Mouse (Mus musculus) neural tube, embryonic 14.5 days (tissue): ENCODE results near the gene Rev3l. TPM values are rescaled to one million over a fixed set of nuclear protein-coding genes. Genes with fewer than 3 reads are reported as not detected.

ENCODE experiments used
- ATAC-seq: fragments of 200-750 bp; cut with Nextera tagmentation; 2 replicates; pipeline ENCODE4 v1.8.0; 2017; ENCODE audit warnings: low read depth, mild to moderate bottlenecking, moderate TSS enrichment, moderate library complexity
- H3K27ac ChIP-seq: fragments of 300-500 bp; sonication (generic); 2 replicates; pipeline ENCODE4 v1.5.1; 2014; ENCODE audit warnings: low read depth, mild to moderate bottlenecking, control low read depth, low read length, moderate library complexity, mixed read lengths
- H3K27me3 ChIP-seq: fragments of 300-500 bp; sonication (generic); 2 replicates; pipeline ENCODE4 v1.6.1; 2014; ENCODE audit warnings: low read length; ENCODE audit not compliant: control insufficient read depth, insufficient read depth
- H3K36me3 ChIP-seq: fragments of 300-500 bp; sonication (generic); 2 replicates; pipeline ENCODE4 v1.6.1; 2014; ENCODE audit warnings: low read length, mixed read lengths; ENCODE audit not compliant: control insufficient read depth, insufficient read depth
- H3K4me1 ChIP-seq: fragments of 300-500 bp; sonication (generic); 2 replicates; pipeline ENCODE4 v1.6.1; 2014; ENCODE audit warnings: low read length; ENCODE audit not compliant: control insufficient read depth, insufficient read depth
- H3K4me2 ChIP-seq: fragments of 300-500 bp; sonication (generic); 2 replicates; pipeline ENCODE4 v1.6.1; 2014; ENCODE audit warnings: mild to moderate bottlenecking, low read depth, low read length, control low read depth
- H3K4me3 ChIP-seq: fragments of 300-500 bp; sonication (generic); 2 replicates; pipeline ENCODE4 v1.5.1; 2014; ENCODE audit warnings: low read depth, low read length, control low read depth, mixed read lengths
- H3K9ac ChIP-seq: fragments of 300-500 bp; sonication (generic); replicated peaks from 2 replicates; pipeline ENCODE4 v1.6.1; 2014; ENCODE audit warnings: low read depth, mild to moderate bottlenecking, control low read depth, low read length, mixed read lengths
- H3K9me3 ChIP-seq: fragments of 300-500 bp; sonication (generic); 2 replicates; pipeline ENCODE4 v1.6.1; 2016; ENCODE audit warnings: low read length; ENCODE audit not compliant: control insufficient read depth
- WGBS: fragments of 180-500 bp; shearing (Covaris S2); extraction: QIAGEN DNeasy Blood & Tissue Kit; methylation state at CpG from one replicate; pipeline ENCODE4 v1.1.7; 2014; 5-methylcytosine and 5-hydroxymethylcytosine counted together
- polyA plus RNA-seq: library from polyadenylated mRNA; unstranded; fragments of >200 nt; fragmentation: Nextera tagmentation; extraction: Ambion mirVana; gene quantifications from 2 replicates; pipeline ENCODE4 v1.2.1, GENCODE M21; 2014

The Rev3l gene
- polyA plus RNA-seq, 1 experiment from 2014 or later, result 77.3 TPM

DNA sequence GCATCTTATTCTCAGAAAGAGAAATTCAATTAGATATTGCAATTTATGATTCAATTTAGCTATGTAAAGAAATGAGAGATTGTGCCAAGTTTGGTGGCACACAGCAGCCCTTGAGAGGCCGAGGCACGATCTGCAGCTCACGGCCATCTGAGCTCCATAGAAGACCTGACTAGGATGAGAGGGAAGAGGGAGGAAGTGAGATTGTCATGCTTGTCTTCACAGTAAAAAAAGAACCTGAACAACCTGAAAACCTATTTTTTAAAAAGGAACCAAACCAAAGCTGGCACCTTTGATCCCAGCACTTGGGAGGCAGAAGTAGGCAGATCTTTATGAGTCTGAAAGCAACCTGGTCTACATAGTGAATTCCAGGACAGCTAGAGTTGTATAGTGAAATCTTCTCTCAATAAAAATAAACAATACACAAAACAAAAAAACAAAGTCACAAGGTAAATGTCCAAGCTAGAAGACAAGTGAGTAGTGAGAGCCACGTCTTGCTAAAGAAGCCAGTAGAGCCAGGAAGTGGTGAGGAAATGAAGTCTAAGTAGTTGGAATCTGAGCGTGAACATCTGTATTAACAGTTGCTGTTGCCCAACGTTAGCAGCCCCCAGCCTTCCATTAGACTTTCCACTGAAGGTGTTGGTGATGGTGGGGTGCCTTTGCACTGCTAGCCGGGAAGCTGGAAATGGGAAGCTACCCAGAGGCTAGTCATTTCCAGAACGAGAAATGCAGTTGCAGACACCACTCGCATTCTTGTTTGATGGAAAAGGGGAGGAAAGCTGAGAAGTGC is 42.2 kb downstream of the Rev3l start:
- H3K9me3 ChIP-seq, result no peaks in the 10 kb centered on the region
- H3K27me3 ChIP-seq, result no peaks in the 10 kb centered on the region
- no peak overlapping the region for H3K4me2 ChIP-seq
- no peak overlapping the region for H3K27ac ChIP-seq
- ATAC-seq, result no peak
- H3K36me3 ChIP-seq, result no peaks in the 10 kb centered on the region
- no peaks in the 10 kb centered on the region for H3K4me1 ChIP-seq
- H3K9ac ChIP-seq, result no peak overlapping the region
- H3K4me3 ChIP-seq, result no peak overlapping the region
- 89% methylated on average over 9 of the region's 9 CpGs for WGBS

DNA sequence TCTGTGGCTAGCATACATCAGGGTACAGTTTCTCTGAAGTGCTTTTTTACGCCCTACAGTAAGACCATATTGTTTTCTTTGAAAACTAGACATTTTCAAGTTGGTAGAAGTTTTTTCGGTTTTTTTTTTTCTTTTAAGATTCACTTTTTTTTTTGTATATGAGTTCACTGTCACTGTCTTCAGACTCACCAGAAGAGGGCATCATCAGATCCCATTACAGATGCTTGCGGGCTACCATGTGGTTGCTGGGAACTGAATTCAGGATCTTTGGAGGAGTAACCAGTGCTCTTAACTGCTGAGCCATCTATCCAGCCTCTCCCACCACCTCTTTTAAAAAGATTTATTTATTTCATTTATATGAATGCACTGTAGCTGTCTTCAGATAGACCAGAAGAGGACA is 45.0 kb downstream of the Rev3l start:
- Histone ChIP-seq H3K9me3 (no peaks in the 10 kb centered on the region), H3K36me3 (no peaks in the 10 kb centered on the region), H3K27ac (no peak overlapping the region), H3K4me1 (no peaks in the 10 kb centered on the region; the same call in 1 of the 2 replicates), H3K4me2 (no peak overlapping the region), H3K4me3 (no peak overlapping the region), H3K27me3 (no peaks in the 10 kb centered on the region), H3K9ac (no peak overlapping the region)
- ATAC-seq, result no peak
- 90% methylated on average over 3 of the region's 3 CpGs for WGBS

DNA sequence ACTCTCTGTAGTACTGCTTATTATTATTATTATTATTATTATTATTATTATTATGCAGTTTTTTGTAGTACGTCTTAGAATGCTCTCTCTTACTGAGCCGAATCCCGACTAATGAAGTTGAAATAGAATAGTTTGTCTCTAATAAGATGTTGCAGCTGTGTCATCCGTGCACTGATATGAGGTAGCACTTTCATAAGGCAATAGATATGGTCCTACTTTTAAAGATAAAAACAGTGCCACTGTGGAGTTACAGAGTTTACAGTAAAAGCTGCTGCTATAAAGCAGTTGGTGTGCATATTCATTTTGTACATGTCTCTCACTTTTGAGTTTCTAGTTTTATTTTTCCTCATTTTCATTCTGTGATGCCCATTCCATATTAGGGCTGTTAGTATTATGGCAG is 46.4 kb downstream of the Rev3l start:
- 94% methylated on average over 4 of the region's 4 CpGs for WGBS
- no peaks in the 10 kb centered on the region; the same call in 1 of the 2 replicates for H3K4me1 ChIP-seq
- no peak overlapping the region for H3K27ac ChIP-seq
- H3K36me3 ChIP-seq, result no peaks in the 10 kb centered on the region
- H3K9ac ChIP-seq, result no peak overlapping the region
- H3K9me3 ChIP-seq, result no peaks in the 10 kb centered on the region
- H3K27me3 ChIP-seq, result no peaks in the 10 kb centered on the region
- ATAC-seq, result no peak
- no peak overlapping the region for H3K4me2 ChIP-seq
- H3K4me3 ChIP-seq, result no peak overlapping the region

DNA sequence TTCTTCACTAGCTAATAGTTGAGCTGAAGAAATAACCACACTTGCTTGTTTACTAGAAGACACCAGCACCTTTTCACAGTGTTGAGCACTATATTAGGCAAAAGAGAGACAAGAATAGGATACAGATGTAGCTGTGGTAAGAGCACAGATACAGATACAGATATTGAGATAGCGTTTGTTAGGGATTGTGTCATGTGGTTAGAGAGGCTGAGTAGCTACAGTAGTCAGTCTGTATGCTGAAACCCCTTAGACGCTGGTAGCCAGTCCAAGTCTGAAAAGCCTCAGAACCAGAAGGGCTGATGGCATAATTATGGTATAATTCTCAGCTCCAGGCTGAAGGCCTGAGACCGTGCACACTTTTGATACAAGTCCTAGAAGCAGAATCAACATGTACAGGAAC is 53.3 kb downstream of the Rev3l start:
- H3K9ac ChIP-seq, result no peak overlapping the region
- no peaks in the 10 kb centered on the region for H3K9me3 ChIP-seq
- H3K4me2 ChIP-seq, result no peak overlapping the region
- WGBS, result 92% methylated on average over 3 of the region's 3 CpGs
- no peaks in the 10 kb centered on the region for H3K27me3 ChIP-seq
- H3K27ac ChIP-seq, result no peak overlapping the region
- no peaks in the 10 kb centered on the region for H3K36me3 ChIP-seq
- no peaks in the 10 kb centered on the region; the same call in 1 of the 2 replicates for H3K4me1 ChIP-seq
- H3K4me3 ChIP-seq, result no peak overlapping the region
- ATAC-seq, result no peak

DNA sequence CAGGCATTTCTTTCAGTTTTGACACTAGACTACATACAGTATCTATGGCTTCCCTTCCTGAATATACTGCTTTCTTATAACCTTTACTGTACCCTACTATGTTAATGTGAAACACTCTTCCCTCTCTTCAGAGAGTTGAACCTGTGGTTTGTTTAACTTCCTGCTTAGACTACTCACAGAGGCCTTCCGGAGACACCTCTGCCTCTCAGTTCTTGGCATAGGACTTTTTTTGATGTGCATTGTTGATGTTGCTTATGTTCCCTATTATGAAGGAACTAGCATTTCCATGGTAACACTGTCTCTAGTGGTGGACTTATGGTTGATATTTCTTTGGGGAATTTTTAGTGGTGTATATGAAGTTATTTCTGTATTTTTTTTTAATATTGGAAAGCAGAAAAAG is 61.4 kb downstream of the Rev3l start:
- no peak for ATAC-seq
- no peak overlapping the region for H3K4me3 ChIP-seq
- H3K4me2 ChIP-seq, result no peak overlapping the region
- no peak overlapping the region for H3K27ac ChIP-seq
- WGBS, result 93% methylated on average over 1 of the region's 1 CpGs
- H3K9ac ChIP-seq, result no peak overlapping the region
- peaks cover 13% of the 10 kb centered on the region; the same call in 1 of the 2 replicates for H3K36me3 ChIP-seq
- H3K27me3 ChIP-seq, result no peaks in the 10 kb centered on the region
- H3K9me3 ChIP-seq, result no peaks in the 10 kb centered on the region
- no peaks in the 10 kb centered on the region for H3K4me1 ChIP-seq

DNA sequence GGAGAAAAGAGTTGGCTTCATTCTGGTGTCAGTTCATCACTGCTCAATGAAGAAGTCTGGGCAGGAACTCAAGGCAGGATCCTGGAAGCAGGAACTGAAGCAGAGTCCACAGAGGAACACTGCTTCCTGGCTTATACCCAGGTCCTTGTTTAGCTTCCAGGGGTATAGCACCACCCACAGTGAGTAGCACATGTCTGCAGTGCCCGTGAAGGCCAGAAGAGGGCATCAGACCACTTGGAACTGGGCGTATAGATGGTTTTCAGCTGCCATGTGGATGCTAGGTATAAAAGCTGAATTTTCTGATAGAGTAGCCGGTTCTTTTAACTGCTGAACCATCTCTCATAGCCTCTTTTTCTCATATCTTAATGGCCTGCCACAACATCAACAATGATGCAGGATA is 79.6 kb downstream of the Rev3l start:
- no peak overlapping the region for H3K4me2 ChIP-seq
- H3K4me3 ChIP-seq, result no peak overlapping the region
- WGBS, result 72% methylated on average over 3 of the region's 3 CpGs
- no peaks in the 10 kb centered on the region for H3K9me3 ChIP-seq
- ATAC-seq, result no peak
- H3K4me1 ChIP-seq, result no peaks in the 10 kb centered on the region
- no peak overlapping the region for H3K27ac ChIP-seq
- no peak overlapping the region for H3K9ac ChIP-seq
- H3K36me3 ChIP-seq, result peaks cover 28% of the 10 kb centered on the region
- H3K27me3 ChIP-seq, result no peaks in the 10 kb centered on the region

DNA sequence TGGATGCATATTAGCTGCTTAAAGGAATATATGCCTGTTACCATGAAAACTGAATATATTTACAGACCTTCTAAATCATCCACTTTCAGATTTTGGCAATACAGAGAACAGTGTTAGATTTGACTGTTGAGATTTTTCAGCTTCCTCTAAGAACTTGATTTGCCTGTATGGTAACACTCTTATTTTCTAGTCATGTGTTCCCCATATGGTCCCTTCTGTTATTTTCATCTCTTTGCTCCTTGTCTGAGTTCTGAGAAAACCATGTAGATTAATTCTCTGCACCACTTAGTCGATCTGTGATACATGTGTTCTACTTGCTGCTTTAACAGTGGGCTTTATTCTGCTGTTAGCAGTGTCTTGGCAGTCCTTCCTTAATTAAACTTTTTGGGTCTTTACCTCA is 110.7 kb downstream of the Rev3l start:
- H3K4me1 ChIP-seq, result no peaks in the 10 kb centered on the region
- no peak overlapping the region for H3K4me2 ChIP-seq
- no peak overlapping the region for H3K9ac ChIP-seq
- H3K27ac ChIP-seq, result no peak overlapping the region
- no peaks in the 10 kb centered on the region for H3K27me3 ChIP-seq
- ATAC-seq, result no peak
- H3K4me3 ChIP-seq, result no peak overlapping the region
- no peaks in the 10 kb centered on the region for H3K9me3 ChIP-seq
- peaks cover 48% of the 10 kb centered on the region for H3K36me3 ChIP-seq
- 93% methylated on average over 1 of the region's 1 CpGs for WGBS

DNA sequence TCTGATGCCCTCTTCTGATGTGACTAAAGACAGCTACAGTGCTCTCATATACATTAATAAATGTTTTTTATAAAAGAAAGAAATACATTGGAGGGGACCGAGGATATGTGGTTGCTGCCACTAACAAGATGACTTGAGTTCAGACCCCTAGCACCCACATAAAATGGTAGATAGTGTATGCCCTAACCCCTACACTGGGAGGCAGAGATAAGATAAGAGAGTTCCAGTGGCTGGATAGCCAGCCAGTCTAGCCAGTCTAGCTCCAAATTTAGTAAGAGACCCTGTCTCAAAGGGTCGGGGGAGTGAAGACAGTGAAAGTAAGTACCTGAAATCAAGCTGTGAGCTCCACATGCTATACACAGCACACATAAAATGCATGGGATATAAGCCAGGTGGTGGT is 133.6 kb downstream of the Rev3l start:
- H3K4me3 ChIP-seq, result no peak overlapping the region
- H3K27me3 ChIP-seq, result no peaks in the 10 kb centered on the region
- H3K36me3 ChIP-seq, result peaks cover 33% of the 10 kb centered on the region
- WGBS, result 91% methylated on average over 2 of the region's 2 CpGs
- H3K9me3 ChIP-seq, result no peaks in the 10 kb centered on the region
- H3K9ac ChIP-seq, result no peak overlapping the region
- H3K4me1 ChIP-seq, result no peaks in the 10 kb centered on the region
- no peak overlapping the region for H3K4me2 ChIP-seq
- no peak overlapping the region for H3K27ac ChIP-seq
- no peak for ATAC-seq

DNA sequence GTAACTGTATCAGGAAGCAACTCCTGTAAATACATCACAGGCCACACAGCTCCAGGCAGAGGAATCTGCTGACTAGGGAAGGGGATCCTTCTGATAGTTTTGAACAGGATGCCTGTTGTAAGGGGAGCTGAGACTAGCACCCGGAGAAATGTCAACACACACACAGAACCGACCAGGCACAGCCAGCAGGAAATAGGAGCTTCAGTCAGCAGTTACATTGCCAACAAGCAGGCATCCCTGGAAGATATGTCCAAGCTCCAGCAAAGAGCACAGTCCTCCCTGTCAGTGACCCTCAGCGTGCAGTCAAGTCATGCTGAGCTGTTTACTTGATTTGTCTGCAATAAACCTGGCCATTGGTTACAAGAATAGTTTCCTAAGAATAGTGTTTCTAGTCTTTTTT is 156.7 kb downstream of the Rev3l start:
- 61% methylated on average over 3 of the region's 3 CpGs for WGBS
- H3K9ac ChIP-seq, result no peak overlapping the region

More for the DNA sequence above, 156.7 kb downstream of the Rev3l start:
- peaks cover 4% of the 10 kb centered on the region; the same call in 1 of the 2 replicates for H3K36me3 ChIP-seq
- H3K27me3 ChIP-seq, result no peaks in the 10 kb centered on the region
- no peak overlapping the region for H3K27ac ChIP-seq
- H3K9me3 ChIP-seq, result no peaks in the 10 kb centered on the region
- no peak overlapping the region for H3K4me2 ChIP-seq
- no peak overlapping the region for H3K4me3 ChIP-seq
- ATAC-seq, result no peak
- no peaks in the 10 kb centered on the region for H3K4me1 ChIP-seq
